Mouse (Mus musculus) left cerebral cortex, postnatal 4 days (tissue): ENCODE data around the gene Scimp. TPM values are rescaled to one million over a fixed set of nuclear protein-coding genes. Genes with fewer than 3 reads are reported as not detected.

Experiments
- DNase-seq: peaks from one replicate; pipeline ENCODE4 v3.0.0-alpha.2; 2022
- intact Hi-C: fragments of 180-260 bp; cut with DNase I; formaldehyde crosslinking; loops from one replicate; pipeline ENCODE4 v1.15.1; 2025
- total RNA-seq, 2 experiments: library from RNA; stranded (reverse); gene quantifications; 2 replicates each; pipeline ENCODE4 v1.2.3; 2021

Scimp gene
- total RNA-seq, result not detected

DNA sequence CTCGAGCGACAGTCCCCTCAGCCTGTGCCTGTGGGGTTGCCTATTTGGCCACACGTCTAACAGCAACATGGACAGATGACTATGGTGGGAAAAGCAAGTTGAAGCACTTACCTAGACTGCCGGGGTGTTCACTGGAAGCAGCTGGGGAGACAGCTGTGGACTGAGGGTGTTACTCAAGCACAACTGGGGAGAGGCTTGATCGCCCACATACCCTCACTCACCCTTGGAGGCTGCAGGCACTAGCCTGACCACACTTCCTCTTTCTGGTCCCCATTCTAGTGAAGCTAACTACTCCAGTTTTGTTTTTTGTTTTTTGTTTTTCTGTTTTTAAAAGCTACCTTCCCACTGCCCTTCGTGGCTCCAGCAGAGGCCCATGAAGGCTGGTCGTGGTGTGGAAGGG lies at the start of gene Scimp:
Gene Scimp, minus strand, starts transcription at position 222 of the 400 bp plus-strand sequence.
- intact Hi-C loops, result no loop called here
- no peak for DNase-seq

DNA sequence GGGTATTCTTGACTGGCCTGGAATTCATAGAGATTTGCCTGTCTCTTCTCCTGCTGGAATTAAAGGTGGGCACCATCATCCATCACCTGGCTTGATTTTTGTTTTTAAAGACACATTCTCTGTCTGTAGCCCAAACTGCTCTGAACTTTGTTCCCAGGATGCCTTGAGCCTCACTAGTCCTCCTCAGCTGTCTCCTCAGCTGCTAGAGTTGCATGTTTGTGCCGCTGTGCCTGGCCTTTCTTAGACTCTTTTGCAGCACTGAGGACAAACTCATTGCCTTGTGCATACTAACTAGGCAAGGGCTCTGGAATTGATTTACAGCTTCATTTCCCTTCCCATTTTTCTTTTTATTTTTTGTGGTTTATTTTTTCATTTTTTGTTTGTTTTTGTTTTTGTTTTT lies 48.0 kb upstream of the Scimp start:
- intact Hi-C loops, result no loop called here
- DNase-seq, result no peak

DNA sequence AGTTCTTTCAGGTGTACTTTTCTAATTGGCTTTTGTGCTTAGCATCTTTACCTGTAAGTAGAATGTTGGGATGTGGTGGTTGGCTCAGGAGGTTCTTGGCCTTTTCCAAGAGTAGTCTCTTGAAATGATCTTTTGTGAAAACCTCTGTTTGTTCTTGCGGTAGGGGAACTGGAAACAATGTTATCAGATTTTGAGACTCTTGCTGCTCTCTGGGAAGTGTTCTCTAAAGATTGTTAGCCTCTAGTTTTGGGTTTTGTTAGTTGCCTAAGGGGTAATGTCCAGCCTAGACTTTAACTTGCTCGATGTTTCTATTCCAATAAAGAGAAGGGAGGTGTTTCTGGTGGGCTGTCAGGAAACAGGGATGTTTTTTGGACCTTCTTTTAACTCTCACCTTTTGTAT lies 33.6 kb upstream of the Scimp start:
- intact Hi-C loops, result no loop called here

DNA sequence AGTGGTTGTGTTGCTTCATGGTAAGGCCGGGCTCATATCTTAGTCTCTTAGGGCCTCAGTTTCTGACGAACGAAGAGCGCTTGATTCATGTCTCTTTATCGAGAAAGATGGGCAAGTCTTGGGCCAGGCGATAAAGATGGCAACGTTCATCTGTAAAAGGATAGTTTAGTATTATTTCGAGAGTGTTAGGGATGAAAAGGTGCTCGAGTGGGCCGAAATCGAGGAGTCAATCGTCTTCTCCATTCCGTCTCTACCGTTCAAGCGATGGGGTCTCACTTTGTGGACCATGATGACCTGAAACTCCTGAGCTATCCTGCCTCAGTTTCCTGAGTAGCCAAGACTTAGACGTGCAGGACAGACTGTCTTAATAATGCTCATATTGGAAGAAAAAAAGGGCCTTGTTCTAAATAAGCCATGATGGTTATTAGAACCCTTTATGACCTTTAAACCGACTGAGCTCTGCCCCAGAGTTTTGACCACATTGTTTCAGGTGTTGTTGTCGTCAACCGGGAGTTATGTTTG lies 33.1 kb upstream of the Scimp start:
- no peak for DNase-seq
- intact Hi-C loops, result no loop called here

More for the DNA sequence above, 33.6 kb upstream of the Scimp start:
- DNase-seq, result no peak

DNA sequence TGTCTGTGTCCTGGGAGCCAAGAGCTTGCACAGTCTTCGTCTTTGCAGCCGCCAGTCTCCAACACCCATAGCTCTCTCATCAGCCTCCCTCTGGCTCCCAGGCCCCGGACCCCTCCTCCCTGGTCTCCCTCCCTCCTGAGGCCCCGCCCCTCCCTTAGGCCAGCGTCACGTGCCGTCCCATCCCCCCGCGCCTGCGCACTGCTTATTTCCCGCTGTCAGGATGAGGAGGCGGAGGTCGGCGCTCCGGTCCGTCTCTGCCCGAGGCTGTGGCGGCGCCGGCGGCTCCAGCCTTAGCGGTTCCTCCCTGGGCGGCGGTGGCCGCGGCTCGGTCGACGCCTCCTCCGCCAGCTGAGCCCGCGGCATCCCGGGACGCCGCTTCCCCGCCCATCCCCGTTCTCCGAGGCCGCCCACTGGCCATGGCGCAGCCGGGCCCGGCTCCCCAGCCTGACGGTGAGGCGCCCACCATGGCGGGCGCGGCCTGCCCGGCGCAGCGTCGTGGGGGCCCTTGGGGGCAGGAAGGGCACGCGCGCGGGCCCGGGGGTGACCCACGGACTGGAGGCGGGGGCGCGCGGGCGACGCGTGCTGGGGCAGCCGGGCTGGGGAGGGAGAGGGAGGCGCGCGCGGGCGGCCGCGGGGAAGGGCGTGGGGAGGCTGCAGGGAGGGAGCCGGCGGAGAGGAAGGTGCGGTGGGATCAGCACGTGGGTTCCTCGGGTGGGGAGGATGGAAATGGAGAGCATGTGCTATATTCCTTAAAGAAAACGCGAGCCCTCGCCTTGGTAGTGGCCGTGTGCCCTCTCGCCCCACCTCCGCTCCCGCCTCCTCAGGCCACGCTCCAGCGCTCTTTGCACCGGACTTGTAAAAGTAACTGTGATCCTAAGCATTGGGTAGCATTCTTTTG lies 32.4 kb upstream of the Scimp start, which contains the start of gene Rabep1:
Gene Rabep1, plus strand, starts transcription at position 220 of the 898 bp plus-strand sequence.
- intact Hi-C loops, result no loop called here
- peak; percentile 99 for DNase-seq

DNA sequence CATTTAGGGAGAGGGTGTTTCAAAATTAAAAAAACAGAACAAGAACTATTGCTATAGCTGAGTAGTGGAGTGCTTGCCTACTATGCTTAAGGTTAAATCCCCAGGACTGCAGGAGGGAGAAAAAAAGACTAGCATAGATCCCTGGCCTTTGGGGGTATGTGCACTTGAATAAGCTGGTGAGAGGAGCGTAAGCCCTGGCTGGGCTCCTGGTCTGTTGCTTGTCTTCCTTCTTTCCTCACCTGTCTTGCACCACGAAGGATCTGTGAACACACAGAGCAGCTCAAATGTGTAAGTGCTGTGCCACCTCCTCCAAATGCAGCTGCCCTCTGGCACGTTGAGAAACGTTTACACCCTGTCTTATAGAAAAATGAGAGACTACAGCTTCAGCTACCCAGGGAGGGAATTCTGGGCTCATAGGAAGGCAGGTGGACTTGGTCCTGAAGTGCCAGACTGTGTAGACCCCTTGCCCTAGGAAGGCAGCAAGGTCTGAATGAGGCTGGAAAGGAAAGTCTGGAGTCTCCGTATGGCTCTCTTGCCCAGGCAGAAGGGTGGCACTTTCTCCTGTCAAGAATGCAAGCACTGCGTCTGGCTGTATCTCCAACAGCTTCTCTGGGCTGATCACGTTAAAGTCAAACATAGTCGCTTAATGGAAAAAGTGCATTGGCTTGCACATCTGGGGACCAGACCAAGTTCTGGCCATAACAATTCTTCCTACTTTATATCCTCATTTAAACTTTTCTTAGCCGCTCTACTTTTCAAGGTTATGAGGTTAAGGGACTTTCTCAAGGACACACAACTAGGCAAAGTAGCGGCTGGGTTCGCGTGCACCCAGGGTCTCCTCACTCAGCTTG lies 31.5 kb upstream of the Scimp start:
- intact Hi-C loops, result no loop called here
- no peak for DNase-seq

DNA sequence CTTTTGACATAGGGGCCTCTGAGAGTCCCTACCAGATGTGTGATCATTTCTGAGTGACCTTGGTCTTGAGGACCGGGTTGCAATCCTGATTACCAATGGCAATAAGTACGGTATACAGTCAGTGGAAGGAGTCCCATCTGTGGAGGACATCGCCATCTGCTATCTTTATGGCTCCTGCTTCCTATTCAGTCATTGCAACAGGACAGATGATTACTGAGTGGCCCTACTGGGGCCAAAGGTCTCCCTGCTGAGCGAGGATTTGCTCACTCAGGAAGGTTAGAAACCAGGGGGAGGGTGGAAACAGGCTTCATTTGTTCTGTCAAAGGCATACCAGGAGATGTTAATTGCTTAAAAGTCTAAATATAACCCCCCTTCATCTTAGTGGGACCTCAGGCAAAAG lies 30.6 kb upstream of the Scimp start:
- intact Hi-C loops, result no loop called here

DNA sequence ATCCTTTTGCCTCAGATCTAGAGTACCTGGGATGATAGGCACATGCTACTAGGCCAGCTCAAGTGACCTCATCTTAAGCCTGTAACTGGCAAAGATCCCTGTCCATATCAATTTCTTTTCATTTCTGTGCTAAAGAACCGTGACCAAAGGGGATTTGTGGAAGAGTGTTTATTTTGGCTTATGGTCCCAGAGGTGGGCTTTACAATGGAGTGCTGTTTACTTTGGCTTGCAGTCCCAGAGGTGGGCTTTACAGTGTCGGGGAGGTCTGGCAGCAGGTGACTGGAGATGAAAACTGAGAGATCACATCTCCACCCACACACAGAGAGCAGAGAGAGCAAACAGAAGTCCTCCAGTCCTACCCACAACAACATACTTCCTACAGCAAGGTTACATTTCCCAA lies 26.2 kb upstream of the Scimp start:
- intact Hi-C loops, result no loop called here

More for the DNA sequence above, 30.6 kb upstream of the Scimp start:
- DNase-seq, result no peak

DNA sequence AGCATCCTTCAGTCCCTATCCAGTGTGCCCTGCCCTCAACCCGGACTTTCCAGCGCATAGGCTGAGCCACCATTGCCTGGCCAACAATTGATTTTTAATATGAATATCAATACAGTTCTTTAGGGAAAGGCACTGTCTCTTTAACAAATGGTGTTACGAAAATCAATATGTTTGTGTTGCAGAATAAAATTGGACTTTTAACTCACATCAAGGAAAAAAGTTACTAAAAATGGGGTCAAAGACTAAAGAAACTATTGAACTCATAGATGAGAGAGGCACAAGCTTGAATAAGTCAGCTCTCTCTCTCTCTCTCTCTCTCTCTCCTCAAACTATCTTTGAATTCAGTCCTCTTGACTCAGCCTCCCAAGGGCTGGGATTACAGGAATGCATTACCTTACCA lies 24.6 kb upstream of the Scimp start:
- intact Hi-C loops, result no loop called here
- no peak for DNase-seq

More for the DNA sequence above, 26.2 kb upstream of the Scimp start:
- no peak for DNase-seq

DNA sequence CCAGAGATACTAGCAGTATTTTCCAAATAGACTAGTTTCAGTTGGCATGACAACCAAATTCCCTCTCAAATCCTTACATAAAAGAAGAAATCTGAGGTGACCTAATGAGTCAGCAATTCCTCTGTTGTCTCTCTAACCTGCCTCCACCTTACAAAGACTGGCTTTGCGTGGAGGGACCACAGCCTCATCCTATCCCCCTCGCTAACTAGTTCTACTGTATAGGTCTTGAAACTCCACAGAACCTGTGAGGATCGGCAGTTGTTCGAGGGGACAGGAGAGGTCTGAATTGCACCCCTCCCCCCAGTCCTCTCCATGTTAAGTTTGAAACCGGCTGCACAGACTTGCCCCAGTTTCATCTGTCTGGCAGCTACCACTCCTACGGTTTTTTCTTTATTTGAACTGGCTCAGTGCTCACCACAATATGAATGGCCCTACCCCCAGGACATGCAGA lies 23.0 kb upstream of the Scimp start:
- intact Hi-C loops, result no loop called here
- no peak for DNase-seq

DNA sequence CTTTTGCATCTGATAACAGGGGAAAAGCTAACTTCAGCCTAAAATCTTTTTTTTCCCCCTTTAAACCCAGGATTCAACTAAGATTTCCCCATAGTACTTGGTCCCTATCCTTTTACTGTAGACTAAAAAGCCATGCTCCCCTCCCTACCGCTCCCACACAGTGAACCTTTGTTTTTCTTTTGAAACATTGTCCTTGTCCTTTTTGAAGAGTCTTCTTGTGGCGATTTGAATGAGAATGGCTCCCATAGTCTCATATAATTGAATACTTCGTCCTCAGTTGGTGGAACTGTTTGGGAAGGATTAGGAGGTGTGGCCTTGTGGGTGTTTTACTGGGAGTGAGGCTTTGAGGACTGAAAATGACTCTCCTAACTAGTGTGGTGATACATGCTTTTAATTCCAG lies 21.4 kb upstream of the Scimp start:
- DNase-seq, result no peak
- intact Hi-C loops, result no loop called here

DNA sequence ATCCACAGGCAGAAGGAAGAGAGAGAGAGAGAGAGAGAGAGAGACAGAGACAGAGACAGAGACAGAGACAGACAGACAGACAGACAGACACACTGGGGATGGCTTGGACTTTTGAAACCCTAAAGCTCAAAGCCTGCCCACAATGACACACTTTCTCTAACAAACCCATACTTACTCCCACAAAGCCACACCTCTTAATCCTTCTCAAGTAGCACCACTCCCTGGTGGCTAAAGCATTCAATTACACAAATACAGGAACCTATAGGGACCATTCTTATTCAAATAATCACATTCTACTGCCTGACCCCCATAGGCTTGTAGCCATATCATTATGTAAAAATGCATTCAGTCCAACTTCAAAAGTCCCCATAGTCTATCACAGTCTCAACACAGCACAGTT lies 21.0 kb upstream of the Scimp start:
- intact Hi-C loops, result no loop called here
- DNase-seq, result no peak

DNA sequence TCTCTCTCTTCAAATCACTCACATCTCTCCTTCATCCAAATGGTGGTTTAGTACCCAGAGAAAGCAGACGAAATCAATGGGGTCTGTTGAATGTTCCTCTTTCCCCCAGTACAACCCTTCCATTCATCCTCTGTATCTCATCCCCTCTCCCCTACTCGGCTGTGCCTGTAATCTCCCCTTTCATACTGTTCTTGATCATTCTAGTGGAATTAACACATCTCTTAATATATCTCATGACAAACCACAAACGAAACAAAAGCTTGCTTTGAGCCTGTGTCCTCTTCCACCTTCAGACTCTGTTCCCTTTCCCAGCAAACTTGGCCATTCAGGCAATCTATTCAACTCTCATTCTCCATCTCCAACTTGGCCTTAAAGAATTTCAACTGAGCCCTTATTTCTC lies 18.8 kb upstream of the Scimp start:
- intact Hi-C loops, result no loop called here
- DNase-seq, result no peak

DNA sequence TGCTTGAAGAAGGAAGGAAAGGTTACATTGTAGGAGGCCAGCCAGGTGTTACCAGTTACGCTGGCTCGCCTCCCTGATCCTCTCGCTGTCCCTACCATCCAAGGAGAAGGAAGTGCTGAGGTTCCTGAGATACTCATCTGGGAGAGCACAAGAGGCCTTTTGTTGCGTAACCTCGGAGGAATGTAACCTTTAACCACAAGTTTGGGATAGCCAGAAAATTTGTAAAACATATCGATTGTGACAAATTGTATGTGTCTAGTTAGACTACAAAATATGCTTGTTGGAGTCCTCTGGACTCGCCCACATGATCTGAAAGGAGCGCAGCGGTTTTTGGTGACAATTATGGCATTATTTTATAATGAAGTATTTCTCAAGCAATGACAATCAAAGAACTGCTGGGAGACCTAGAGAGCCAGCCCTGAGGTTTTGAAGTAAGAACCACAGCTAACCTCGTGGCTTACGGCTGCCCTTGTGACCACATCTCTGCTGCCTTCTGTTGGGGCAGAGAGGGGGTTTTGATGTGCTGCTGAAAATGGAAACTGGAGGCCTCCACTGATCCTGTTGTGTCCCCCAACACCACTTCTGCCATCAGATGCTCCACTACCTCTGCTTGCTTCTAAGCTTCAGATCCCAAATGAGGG lies 16.7 kb upstream of the Scimp start:
- no peak for DNase-seq
- intact Hi-C loops, result no loop called here

DNA sequence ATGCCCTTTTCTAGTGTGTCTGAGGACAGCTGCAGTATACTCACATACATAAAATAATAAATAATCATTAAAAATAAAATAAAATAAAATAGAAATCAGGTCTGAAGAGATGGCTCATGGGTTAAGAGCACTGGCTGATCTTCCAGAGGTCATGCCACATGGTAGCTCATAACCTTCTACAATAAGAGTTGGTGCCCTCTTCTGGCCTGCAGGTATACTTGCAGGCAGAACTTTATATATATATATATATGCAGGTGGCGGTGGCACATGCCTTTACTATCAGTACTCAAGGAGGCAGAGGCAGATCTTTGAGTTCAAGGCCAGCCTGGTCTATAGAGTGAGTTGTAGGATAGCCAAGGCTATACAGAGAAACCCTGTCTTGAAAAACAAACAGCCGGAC lies 13.8 kb upstream of the Scimp start:
- intact Hi-C loops, result no loop called here
- DNase-seq, result no peak

DNA sequence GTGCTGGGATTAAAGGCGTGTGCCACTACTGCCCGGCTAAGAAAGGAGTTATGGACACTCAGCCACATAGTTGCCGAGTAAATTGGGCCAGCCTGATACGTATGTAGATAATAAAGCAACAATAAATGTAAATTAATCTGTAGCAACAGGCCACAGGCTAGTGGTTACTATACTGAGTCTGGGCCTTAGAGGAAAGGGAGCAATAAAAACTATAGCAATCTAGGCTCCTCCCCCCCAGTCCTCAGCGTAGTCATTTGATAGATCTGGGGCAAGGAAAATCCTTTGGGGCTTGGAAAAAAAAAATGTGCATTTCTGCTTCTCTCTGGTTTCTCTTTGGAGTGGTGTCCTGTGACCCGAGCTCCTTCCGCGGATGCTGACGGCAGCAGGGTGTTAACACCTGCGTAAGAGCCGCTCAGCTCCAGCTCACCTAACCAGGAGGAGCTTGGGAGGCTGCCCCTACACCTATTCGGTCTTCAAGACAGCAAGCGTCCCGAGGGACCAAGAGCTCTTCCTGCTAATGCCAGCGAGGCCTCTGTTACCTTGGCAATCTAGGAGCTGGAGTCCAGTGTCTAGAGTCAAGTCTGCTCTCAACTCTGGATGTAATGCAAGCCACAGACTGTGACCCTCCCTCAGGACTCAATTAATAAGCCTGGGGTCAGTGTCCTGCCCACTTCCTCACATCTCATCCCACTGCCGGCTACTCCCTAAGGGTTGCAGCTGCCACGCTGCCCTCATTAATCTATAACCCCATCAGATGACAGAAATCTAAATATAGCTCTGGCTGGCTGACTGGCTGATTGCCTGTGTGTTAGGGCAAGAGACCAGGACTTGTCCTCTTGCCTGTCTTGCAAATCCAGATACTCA lies 9.6 kb upstream of the Scimp start:
- intact Hi-C loops, result no loop called here
- DNase-seq, result peak; percentile 16

DNA sequence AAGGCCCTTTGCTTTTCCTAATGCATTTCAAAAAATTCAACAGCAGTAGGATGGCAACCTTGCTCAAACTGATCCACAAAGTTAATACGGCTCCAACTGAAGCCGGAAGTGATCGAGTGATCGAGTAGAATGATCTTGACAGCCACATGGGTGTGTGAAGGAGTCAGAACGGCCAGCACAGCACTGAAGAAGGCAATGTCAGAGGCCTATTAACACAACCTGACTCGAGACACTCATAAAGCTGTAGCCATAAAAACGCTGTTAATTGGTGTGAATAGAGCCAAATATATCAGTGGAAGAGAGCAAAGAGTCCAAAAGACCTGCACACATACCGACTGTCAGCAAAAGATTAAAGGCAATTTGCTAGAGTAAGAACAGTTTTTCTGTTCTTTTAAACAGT lies 7.7 kb upstream of the Scimp start:
- no peak for DNase-seq
- intact Hi-C loops, result no loop called here

DNA sequence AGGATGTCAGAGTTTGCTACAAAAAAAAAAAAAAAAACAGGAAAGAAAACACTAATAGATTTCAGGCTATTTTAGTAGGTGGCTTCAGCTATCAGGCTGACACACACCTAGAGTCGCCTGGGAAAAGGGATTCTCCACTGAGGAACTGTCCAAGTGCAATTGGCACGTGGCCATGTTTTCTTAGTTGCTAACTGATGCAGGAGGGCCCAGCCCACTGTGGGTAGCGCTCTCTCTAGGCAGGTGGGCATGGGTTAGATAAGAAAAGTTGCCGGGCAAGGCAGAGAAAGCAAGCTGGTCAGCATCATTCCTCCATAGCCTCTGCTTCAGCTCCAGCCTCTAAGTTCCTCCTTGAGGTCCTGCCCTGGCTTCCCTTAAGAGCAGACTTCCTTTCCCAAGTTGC lies 4.4 kb upstream of the Scimp start:
- intact Hi-C loops, result loop anchor here (5.0 kb wide), 1 partner anchor 39 kb away; no protein-coding TSS in a partner anchor
- DNase-seq, result no peak

DNA sequence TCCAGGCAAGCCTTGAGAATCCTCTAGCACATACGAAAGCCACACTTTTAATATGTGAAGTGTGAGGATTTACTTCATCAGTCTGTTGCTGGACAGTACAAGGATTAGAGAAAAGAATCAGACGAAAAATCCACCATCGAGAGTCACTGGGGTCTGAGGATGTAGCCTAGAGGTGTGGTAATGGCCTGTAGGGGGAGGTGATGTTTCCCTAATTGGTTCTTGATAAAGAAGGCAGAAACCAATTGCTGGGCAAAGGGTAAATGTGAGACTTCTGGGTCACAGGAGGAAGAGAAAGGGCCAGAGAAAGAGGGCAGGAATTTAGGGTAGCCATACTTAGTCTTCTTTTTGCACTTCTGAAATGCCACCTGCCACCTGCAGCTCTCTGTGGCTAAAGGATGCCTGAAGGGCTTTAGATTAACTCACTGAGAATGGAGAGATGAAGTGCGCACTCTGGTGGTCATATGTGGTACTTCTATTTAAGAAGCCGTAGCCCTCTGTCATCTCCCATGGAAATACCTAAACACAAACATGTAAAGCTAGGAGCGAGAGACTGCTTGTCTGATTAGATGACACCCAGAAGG lies 3.2 kb upstream of the Scimp start:
- peak; percentile 31 for DNase-seq
- intact Hi-C loops, result loop anchor here (5.0 kb wide), 1 partner anchor 38 kb away; no protein-coding TSS in a partner anchor
